Mouse (Mus musculus) CH12.LX (cell line): ENCODE measurements around the gene Atmin.

Experiments used
- CHD2 ChIP-seq: IDR thresholded peaks from 2 replicates; pipeline ENCODE4 v1.6.1; 2011; ENCODE audit warnings: low read length, improper control_type of control experiment
- PAX5 ChIP-seq: IDR thresholded peaks from 2 replicates; pipeline ENCODE4 v1.6.1; 2012; ENCODE audit warnings: low read length, inconsistent platforms, mixed read lengths
- POLR2AphosphoS2 ChIP-seq: IDR thresholded peaks from 2 replicates; pipeline ENCODE4 v1.6.1; 2011; ENCODE audit warnings: low read depth, low read length, improper control_type of control experiment

DNA sequence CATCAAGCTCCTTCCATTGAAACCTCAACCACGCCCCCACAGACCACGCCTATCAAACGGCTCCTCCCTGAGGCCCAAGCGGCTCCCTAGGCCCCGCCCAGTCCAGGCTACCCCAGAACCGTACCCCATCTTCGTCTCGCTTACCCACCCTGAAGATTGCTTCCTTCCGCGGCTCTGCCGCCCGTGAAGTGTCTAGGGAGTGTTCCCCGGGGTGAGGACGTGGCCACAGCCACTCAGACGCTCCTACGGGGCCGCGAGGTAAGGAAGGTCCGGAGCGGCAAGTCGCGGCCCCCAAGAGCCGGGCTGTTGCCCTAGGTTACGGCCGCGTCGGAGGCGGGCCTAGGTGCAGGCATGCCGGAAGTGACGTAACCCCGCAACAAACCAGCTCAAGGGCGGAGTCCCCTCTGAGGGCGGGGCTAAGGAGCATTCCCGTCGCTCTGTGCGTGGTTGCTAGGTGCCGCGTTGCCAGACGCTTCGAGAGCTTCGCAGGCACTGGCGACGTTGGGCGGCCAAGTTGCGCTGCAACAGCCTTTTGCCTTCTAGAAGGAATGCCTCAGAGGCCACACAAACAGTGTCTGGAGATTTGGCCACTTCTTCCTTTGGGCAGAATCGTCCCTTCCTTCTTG is 35.6 kb downstream of the Atmin start, which contains the start of gene 1700030J22Rik:
- TF ChIP-seq PAX5 (no peak), POLR2AphosphoS2 (no peak), CHD2 (no peak)
